Mouse (Mus musculus) cerebellum, adult 11 months (tissue): ENCODE measurements around the gene Cnbd2.

Source experiments
- DNase-seq: peaks from one replicate; pipeline ENCODE4 v3.0.0; 2022

Cnbd2 gene

DNA sequence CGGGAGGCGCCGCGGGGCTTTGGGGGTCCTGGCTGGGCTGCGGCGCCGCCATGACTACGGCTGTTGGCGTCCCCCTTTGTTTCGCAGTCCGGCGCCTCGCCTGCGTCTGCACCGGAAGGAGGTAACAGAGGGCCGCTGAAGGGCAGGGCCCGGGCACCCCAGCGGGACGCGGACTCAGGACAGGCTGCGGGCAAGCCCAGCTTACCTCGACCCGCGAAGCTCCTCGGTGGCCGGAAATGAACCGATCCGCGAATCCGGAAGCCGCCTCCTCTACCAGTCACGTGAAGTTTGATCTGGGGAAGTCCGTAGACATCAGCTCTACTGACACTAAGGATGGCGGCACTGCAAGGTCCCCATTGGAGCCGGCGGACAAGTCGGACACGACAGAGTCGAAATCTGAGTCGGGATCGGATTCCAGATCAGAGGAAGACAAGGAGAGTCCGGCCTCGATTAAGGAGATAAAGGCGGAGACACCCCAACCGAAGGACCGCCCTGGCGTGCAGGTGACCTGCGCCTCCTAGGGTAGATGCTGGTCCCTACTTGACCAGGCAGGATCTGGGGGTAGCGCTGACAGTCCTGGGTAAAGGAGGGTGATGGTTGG lies at the start of gene Cnbd2, which contains the start of gene Scand1:
TSS of gene Cnbd2 (plus strand) at position 3 of the 601 bp plus-strand sequence.
TSS of gene Scand1 (minus strand) at position 408 of the 601 bp plus-strand sequence.
- peak; percentile 76 for DNase-seq

DNA sequence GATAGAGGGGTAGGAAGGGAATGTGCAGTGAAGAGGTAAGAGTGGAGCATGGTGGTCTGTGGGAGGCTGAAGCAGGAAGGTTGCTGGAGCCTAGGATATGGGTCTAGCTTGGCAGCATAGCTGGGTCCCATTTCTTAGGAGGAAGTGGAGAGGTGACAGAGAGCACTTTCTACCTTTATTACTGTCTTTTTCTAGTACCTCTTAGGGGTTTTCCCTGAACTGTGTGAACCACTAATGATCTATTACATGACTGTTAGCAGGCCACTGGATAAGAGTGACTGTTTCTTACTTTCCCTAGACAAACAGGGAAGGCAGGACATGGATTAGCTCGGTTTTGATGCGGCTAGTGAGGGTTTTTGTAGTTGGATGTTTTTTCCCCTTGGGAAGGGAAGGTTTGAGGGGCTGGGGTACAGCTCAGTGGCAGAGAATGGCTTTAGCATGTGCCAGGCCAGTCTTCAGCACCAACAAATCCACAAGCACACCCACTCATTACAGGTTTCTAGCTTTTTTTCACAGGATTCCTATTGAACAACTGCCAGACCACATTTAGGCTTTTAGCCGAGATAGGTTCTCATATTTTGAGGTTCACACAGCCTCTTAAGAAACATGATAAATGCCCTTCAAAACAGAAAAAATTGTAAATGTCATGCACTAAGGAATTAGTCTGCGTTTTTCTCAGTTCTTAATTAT lies 48.8 kb upstream of the Cnbd2 start:
- no peak for DNase-seq

GRCm38 (mm10) chr2:156267636-156268035 lies 44.5 kb upstream of the Cnbd2 start:
- DNase-seq, result no peak

DNA sequence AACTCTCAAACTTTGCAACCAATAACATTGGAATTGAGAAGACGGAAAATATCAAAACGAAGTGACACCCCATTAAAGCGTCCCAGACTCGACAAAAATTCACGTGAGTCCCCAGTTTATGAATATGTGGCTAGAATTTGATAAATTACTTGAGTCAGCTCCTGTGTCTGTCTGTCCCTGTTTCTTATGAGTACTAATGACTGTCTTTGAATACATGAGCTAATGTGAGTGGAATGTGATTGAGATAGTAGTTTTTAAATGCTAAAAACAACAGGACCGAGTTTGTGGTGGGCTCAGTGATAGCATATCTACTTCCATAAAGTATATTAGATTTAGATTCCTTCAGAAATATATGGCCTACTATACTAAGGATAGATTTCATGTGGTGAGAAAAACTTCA lies 39.5 kb upstream of the Cnbd2 start:
- no peak for DNase-seq

GRCm38 (mm10) chr2:156278226-156279017 lies 33.7 kb upstream of the Cnbd2 start:
- peak; percentile 68 for DNase-seq

DNA sequence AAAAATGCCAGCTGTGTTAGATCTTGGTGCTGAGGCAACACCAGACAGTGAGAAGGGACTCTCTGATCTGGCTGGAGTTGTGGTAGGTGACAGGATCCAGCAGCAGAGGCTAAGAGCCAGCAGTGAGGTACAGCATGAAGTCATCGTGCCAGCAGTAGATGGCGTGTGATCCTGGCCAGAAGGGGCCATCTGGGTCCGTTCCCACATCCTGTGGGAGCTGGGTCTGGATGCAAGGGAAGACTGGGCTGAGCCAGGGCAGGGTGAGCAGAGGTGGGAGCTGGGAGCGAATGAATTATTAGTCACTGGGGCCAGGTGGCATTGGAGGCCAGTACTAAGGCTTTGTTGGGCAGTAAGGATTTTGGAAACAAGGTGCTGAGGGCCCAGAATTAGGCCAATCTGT lies 30.9 kb upstream of the Cnbd2 start:
- peak; percentile 38 for DNase-seq

- no peak for DNase-seq
Measured at GRCm38 (mm10) chr2:156285161-156285560, 26.9 kb upstream of the Cnbd2 start.

DNA sequence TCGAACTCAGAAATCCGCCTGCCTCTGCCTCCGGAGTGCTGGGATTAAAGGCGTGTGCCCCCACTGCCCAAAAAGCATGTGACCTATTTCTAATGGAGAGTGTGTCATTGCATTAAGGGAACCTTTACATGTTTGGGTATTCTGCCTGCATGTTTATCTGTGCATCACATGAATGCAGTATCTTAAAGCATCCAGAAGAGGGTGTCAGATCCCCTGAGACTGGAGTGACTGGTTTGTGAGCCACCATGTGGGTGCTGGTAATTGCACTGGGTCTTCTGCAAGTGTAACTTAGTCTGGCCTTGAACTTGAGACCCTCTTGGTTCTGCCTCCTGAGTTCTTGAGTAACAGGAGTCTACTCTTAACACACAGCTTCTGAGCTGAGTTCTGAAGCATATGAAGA lies 25.4 kb upstream of the Cnbd2 start:
- DNase-seq, result no peak

- DNase-seq, result no peak
Measured at GRCm38 (mm10) chr2:156288222-156288621, 23.9 kb upstream of the Cnbd2 start.

DNA sequence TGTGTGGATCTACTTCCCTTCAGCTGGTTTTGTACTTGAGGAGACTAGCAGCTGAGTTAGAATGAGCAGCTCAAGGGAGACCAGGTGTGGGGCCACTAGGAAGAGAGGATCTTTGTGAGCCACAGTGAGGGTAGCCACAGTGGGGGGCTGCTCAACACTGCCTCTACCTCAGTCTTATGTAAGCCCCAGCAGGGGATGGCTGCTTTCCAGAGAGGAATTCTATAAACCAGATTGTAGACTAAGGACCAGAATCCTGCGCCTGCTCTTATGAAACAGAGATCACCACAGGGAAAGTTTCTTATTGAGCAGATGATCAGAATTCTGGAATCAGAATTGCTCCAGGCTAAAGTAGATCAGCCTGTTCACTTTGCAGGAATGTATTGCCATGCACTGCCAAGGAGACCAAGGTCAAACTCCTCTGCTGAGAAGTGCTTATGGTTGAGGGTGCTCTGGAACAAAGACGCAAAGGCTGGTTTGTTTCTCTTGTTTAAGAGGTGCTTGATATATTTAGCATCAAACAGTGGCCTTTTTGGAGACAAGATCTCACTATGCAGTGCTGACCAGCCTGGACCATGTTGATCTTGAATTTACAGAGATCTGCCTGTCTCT lies 22.4 kb upstream of the Cnbd2 start:
- peak; percentile 69 for DNase-seq

DNA sequence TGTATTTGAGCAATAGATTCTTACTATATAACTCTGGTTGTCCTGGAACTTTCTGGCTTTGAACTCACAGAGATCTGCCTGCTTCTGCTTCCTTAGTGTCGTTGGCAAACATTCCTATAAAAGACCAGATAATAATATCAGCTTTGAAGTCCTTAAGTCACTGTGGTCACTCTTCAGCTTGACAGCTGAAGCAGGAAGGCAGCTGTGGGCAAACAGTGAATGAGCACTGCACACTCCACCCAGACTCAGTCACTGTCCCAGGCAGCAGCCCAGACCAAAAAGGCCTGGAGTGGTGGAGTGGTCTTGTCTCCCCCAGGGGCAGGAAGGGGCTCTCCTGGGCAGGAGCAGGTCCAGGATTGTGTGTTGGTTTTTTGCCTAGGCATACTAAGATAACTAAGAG lies 20.1 kb upstream of the Cnbd2 start:
- DNase-seq, result no peak

DNA sequence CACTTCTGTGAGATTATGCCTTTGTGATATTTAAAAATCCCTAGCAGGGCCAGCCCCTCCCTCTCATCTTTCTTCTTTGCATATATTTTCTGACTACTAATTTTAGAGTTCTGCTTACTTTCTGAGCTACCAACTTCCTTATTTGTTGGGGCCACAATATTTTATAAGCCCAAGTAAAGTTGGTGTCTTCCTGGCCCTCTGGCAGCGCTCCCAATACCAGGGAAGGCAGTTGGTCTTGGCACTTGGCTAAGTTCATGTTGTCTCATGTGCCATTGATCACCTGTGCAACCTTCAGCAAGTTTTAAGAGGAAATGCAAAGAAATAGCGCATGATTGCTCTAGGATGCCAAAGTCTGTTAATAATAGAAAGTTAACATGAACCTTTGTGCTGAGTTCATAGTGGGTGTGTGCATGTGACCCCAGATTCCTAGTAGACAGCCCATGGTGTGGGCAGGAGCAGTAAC lies 16.5 kb upstream of the Cnbd2 start:
- DNase-seq, result no peak

GRCm38 (mm10) chr2:156296190-156296589 lies 15.9 kb upstream of the Cnbd2 start:
- DNase-seq, result no peak

GRCm38 (mm10) chr2:156297653-156298052 lies 14.4 kb upstream of the Cnbd2 start:
- no peak for DNase-seq

DNA sequence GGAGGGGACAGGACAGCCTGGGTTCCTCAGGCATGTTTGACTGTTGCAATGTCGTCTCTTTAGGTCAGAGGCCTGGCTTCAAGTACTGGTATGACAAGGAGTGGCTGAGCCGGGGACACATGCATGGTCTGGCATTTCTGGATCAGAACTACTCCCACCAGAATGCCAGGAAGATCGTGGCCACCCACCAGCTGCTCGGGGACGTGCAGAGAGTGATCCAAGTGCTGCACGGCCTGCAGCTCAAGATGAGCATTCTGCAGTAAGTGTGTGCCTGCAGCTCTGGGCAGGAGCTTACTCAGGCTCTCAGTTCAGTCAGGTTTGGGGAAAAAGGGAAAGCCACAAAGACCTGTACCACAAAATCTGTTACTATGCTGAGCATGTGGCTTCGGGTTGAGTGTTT lies 13.6 kb upstream of the Cnbd2 start:
- DNase-seq, result no peak

GRCm38 (mm10) chr2:156302063-156302462 lies 10.0 kb upstream of the Cnbd2 start:
- DNase-seq, result no peak

DNA sequence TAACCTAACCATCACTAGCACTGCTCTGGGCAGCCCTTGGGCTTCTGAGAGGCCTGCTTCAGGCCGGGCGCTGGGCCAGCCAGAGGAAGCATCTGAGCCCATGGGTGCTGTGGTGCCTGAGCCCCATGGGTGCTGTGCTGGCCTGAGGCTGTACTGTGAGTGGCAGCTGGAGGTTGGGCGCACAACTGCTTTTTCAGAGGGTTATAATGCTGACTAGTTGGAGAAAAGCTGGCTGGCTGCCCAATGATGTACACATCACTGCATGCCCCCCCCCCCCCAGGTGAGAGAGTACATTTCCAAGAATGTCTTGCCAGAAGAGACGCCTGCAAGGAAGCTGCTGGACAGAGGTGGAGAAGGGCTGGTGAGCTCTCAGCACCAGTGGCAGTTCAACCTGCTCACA lies 7.7 kb upstream of the Cnbd2 start:
- no peak for DNase-seq

GRCm38 (mm10) chr2:156305818-156306217 lies 6.3 kb upstream of the Cnbd2 start:
- DNase-seq, result no peak

GRCm38 (mm10) chr2:156307261-156307660 lies 4.8 kb upstream of the Cnbd2 start:
- DNase-seq, result no peak

GRCm38 (mm10) chr2:156309948-156310347 lies 2.2 kb upstream of the Cnbd2 start:
- no peak for DNase-seq

DNA sequence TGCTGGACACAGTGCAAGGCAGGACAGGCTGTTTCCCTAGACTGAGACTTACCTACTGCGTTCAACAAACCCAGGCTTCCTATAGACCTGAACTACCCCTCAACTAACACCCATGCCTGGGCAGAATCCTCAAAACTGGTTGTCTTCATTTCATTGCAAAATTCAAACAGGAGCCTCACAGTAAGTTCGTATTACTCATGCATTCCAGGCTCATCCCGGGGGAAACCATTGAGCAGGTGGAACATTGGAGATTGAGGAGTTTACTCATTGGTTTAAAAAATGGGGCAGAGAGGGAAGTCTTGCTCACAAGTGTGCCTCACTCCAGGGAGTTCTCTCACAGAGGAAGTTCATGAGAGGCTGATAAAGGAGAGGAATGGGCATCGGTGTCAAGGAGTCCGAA lies 1.6 kb upstream of the Cnbd2 start:
- no peak for DNase-seq

GRCm38 (mm10) chr2:156310945-156311344 lies 1.2 kb upstream of the Cnbd2 start:
- DNase-seq, result no peak

- no peak for DNase-seq
Measured at GRCm38 (mm10) chr2:156311441-156311840, 658 bp upstream of the Cnbd2 start.
